Mouse (Mus musculus): ENCODE measurements at regions not wholly inside any gene's neighbourhood (a gene's known extent, or its start where the extent isn't known, plus 50 kb on each side); places are given as distances from the start of the nearest gene placed in this dataset.

- ATAC-seq (replicated peaks) = 0 out of 2 replicates have a peak, but pooled peaks have one; percentile 52
- Histone ChIP-seq H3K9me3 (no peaks in the 10 kb centered on the region), H3K27ac (no peak overlapping the region), H3K9ac (no peak overlapping the region), H3K4me1 (peaks cover 4% of the 10 kb centered on the region; the same call in 1 of the 2 replicates), H3K4me3 (no peak overlapping the region), H3K4me2 (no peak overlapping the region; the same call in 1 of the 2 replicates), H3K36me3 (replicated peaks) (no peaks in the 10 kb centered on the region), H3K27me3 (replicated peaks) (no peaks in the 10 kb centered on the region)
- WGBS = 39% methylated on average over 15 of the region's 15 CpGs
These were observed 209.8 kb upstream of the Nr2f2 start for GRCm38 (mm10) chr7:70576112-70576910.

GRCm38 (mm10) chr7:70575614-70576013 lies 209.1 kb upstream of the Nr2f2 start:
- Histone ChIP-seq H3K4me2 (no peak overlapping the region), H3K27me3 (replicated peaks) (no peaks in the 10 kb centered on the region), H3K4me1 (peaks cover 4% of the 10 kb centered on the region; the same call in 1 of the 2 replicates), H3K9me3 (no peaks in the 10 kb centered on the region), H3K36me3 (replicated peaks) (no peaks in the 10 kb centered on the region), H3K9ac (no peak overlapping the region), H3K4me3 (no peak overlapping the region), H3K27ac (no peak overlapping the region)
- ATAC-seq (replicated peaks) = no peak
- WGBS = 91% methylated on average over 2 of the region's 2 CpGs

GRCm38 (mm10) chr7:70574194-70574593 lies 207.7 kb upstream of the Nr2f2 start:
- Histone ChIP-seq H3K4me3 (no peak overlapping the region), H3K4me2 (no peak overlapping the region), H3K27ac (no peak overlapping the region), H3K27me3 (replicated peaks) (no peaks in the 10 kb centered on the region), H3K9ac (no peak overlapping the region), H3K4me1 (peaks cover 4% of the 10 kb centered on the region; the same call in 1 of the 2 replicates), H3K9me3 (no peaks in the 10 kb centered on the region), H3K36me3 (replicated peaks) (no peaks in the 10 kb centered on the region)
- ATAC-seq (replicated peaks) = no peak
- WGBS = 82% methylated on average over 6 of the region's 6 CpGs

- Histone ChIP-seq H3K4me2 (no peak overlapping the region), H3K9ac (no peak overlapping the region), H3K27ac (no peak overlapping the region), H3K27me3 (replicated peaks) (no peaks in the 10 kb centered on the region), H3K9me3 (no peaks in the 10 kb centered on the region), H3K4me1 (no peaks in the 10 kb centered on the region), H3K36me3 (replicated peaks) (no peaks in the 10 kb centered on the region), H3K4me3 (no peak overlapping the region)
- no peak for ATAC-seq (replicated peaks)
- WGBS = 74% methylated on average over 1 of the region's 1 CpGs
These were observed 198.5 kb upstream of the Nr2f2 start for GRCm38 (mm10) chr7:70565034-70565433.

- Histone ChIP-seq H3K27ac (no peak overlapping the region), H3K27me3 (replicated peaks) (no peaks in the 10 kb centered on the region), H3K9ac (no peak overlapping the region), H3K4me3 (no peak overlapping the region), H3K4me2 (no peak overlapping the region), H3K36me3 (replicated peaks) (no peaks in the 10 kb centered on the region), H3K9me3 (no peaks in the 10 kb centered on the region), H3K4me1 (no peaks in the 10 kb centered on the region)
- ATAC-seq (replicated peaks) = no peak
- 82% methylated on average over 5 of the region's 5 CpGs for WGBS
These were observed 182.5 kb upstream of the Nr2f2 start for GRCm38 (mm10) chr7:70548936-70549450.

GRCm38 (mm10) chr7:70541881-70542665 lies 175.5 kb upstream of the Nr2f2 start:
- 91% methylated on average over 10 of the region's 10 CpGs for WGBS
- ATAC-seq (replicated peaks) = no peak

GRCm38 (mm10) chr7:70539121-70539642 lies 172.6 kb upstream of the Nr2f2 start:
- Histone ChIP-seq H3K27ac (no peak overlapping the region), H3K4me1 (no peaks in the 10 kb centered on the region), H3K4me2 (no peak overlapping the region), H3K36me3 (replicated peaks) (no peaks in the 10 kb centered on the region), H3K4me3 (no peak overlapping the region), H3K27me3 (replicated peaks) (no peaks in the 10 kb centered on the region), H3K9me3 (no peaks in the 10 kb centered on the region), H3K9ac (no peak overlapping the region)
- WGBS = 88% methylated on average over 9 of the region's 9 CpGs
- no peak for ATAC-seq (replicated peaks)

More at GRCm38 (mm10) chr7:70541881-70542665, 175.5 kb upstream of the Nr2f2 start:
- Histone ChIP-seq H3K9me3 (no peaks in the 10 kb centered on the region), H3K27me3 (replicated peaks) (no peaks in the 10 kb centered on the region), H3K4me3 (no peak overlapping the region), H3K9ac (no peak overlapping the region), H3K4me1 (no peaks in the 10 kb centered on the region), H3K4me2 (no peak overlapping the region), H3K36me3 (replicated peaks) (no peaks in the 10 kb centered on the region), H3K27ac (no peak overlapping the region)

GRCm38 (mm10) chr7:70536046-70536445 lies 169.5 kb upstream of the Nr2f2 start:
- no peaks in the 10 kb centered on the region for H3K36me3 ChIP-seq (replicated peaks)
- no peak overlapping the region for H3K4me2 ChIP-seq
- H3K9ac ChIP-seq = no peak overlapping the region
- no peak overlapping the region for H3K4me3 ChIP-seq
- no peak for ATAC-seq (replicated peaks)
- H3K4me1 ChIP-seq = no peaks in the 10 kb centered on the region
- H3K27me3 ChIP-seq (replicated peaks) = no peaks in the 10 kb centered on the region
- H3K27ac ChIP-seq = no peak overlapping the region
- 0 out of 2 replicates have a peak, but pooled peaks cover 3% of the 10 kb centered on the region for H3K9me3 ChIP-seq
- whole genome bisulfite sequencing = 77% methylated on average over 6 of the region's 6 CpGs

- Histone ChIP-seq H3K4me2 (no peak overlapping the region), H3K4me3 (no peak overlapping the region), H3K9me3 (0 out of 2 replicates have a peak, but pooled peaks cover 6% of the 10 kb centered on the region), H3K27ac (no peak overlapping the region), H3K4me1 (no peaks in the 10 kb centered on the region), H3K9ac (no peak overlapping the region), H3K27me3 (replicated peaks) (no peaks in the 10 kb centered on the region), H3K36me3 (replicated peaks) (no peaks in the 10 kb centered on the region)
- no peak for ATAC-seq (replicated peaks)
- WGBS = 42% methylated on average over 1 of the region's 1 CpGs
These were observed 167.0 kb upstream of the Nr2f2 start for GRCm38 (mm10) chr7:70533552-70533951.

- H3K36me3 ChIP-seq (replicated peaks) = no peaks in the 10 kb centered on the region
- H3K27ac ChIP-seq = no peak overlapping the region
- no peaks in the 10 kb centered on the region for H3K27me3 ChIP-seq (replicated peaks)
- H3K4me3 ChIP-seq = no peak overlapping the region
- H3K9ac ChIP-seq = no peak overlapping the region
- H3K4me2 ChIP-seq = no peak overlapping the region
- H3K4me1 ChIP-seq = no peaks in the 10 kb centered on the region
- WGBS = 87% methylated on average over 4 of the region's 4 CpGs
- no peak for ATAC-seq (replicated peaks)
- H3K9me3 ChIP-seq = 0 out of 2 replicates have a peak, but pooled peaks cover 6% of the 10 kb centered on the region
These were observed 161.4 kb upstream of the Nr2f2 start for GRCm38 (mm10) chr7:70527921-70528320.

GRCm38 (mm10) chr7:70525372-70525771 lies 158.8 kb upstream of the Nr2f2 start:
- Histone ChIP-seq H3K27ac (no peak overlapping the region), H3K9me3 (no peaks in the 10 kb centered on the region), H3K4me2 (no peak overlapping the region), H3K4me3 (no peak overlapping the region), H3K27me3 (replicated peaks) (no peaks in the 10 kb centered on the region), H3K36me3 (replicated peaks) (no peaks in the 10 kb centered on the region), H3K4me1 (no peaks in the 10 kb centered on the region), H3K9ac (no peak overlapping the region)
- no peak for ATAC-seq (replicated peaks)
- 89% methylated on average over 2 of the region's 2 CpGs for WGBS

GRCm38 (mm10) chr7:70524744-70525143 lies 158.2 kb upstream of the Nr2f2 start:
- Histone ChIP-seq H3K9me3 (no peaks in the 10 kb centered on the region), H3K27me3 (replicated peaks) (no peaks in the 10 kb centered on the region), H3K36me3 (replicated peaks) (no peaks in the 10 kb centered on the region), H3K9ac (no peak overlapping the region), H3K27ac (no peak overlapping the region), H3K4me1 (no peaks in the 10 kb centered on the region), H3K4me3 (no peak overlapping the region), H3K4me2 (no peak overlapping the region)
- no peak for ATAC-seq (replicated peaks)
- WGBS = 92% methylated on average over 9 of the region's 9 CpGs

Measured in midbrain, embryonic 15.5 days (tissue).